Mouse (Mus musculus): Measurements from ENCODE around the gene Nedd1.

DNA sequence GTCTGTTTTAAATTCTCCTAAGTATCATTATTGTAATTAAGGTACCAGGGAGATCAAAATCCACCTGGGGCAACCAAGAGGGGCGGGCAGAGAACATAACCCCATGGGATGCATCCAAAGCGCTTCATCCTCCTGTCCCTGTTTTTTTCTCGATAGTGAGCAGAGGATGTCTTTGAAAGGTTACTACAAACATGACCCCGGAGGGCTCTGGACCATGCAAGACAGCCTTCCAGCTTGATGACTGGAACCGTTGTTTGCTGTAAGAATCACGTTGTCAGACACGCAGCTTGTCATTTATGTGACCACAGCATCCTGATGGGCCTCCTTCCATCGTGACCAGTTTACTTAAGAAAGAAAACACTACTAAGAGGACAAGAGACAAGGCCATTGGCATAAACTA lies 73.1 kb downstream of the Nedd1 start:
- no peak for TF ChIP-seq CTCF (IDR thresholded peaks at IDR 0.05; ENCODE audit: low read depth, low read length)
- TF ChIP-seq EP300 (IDR thresholded peaks at IDR 0.05; ENCODE audit: insufficient read depth, low read depth, low read length) = no peak
- TF ChIP-seq POLR2A (IDR thresholded peaks at IDR 0.05; ENCODE audit: insufficient read depth, low read length) = no peak

All from ES-Bruce4 (cell line).